Mouse (Mus musculus): ENCODE data around the gene Pxmp4.
A peak's percentile ranks its signal among the peaks of the same experiment; 100 is the strongest.

Pxmp4 gene

DNA sequence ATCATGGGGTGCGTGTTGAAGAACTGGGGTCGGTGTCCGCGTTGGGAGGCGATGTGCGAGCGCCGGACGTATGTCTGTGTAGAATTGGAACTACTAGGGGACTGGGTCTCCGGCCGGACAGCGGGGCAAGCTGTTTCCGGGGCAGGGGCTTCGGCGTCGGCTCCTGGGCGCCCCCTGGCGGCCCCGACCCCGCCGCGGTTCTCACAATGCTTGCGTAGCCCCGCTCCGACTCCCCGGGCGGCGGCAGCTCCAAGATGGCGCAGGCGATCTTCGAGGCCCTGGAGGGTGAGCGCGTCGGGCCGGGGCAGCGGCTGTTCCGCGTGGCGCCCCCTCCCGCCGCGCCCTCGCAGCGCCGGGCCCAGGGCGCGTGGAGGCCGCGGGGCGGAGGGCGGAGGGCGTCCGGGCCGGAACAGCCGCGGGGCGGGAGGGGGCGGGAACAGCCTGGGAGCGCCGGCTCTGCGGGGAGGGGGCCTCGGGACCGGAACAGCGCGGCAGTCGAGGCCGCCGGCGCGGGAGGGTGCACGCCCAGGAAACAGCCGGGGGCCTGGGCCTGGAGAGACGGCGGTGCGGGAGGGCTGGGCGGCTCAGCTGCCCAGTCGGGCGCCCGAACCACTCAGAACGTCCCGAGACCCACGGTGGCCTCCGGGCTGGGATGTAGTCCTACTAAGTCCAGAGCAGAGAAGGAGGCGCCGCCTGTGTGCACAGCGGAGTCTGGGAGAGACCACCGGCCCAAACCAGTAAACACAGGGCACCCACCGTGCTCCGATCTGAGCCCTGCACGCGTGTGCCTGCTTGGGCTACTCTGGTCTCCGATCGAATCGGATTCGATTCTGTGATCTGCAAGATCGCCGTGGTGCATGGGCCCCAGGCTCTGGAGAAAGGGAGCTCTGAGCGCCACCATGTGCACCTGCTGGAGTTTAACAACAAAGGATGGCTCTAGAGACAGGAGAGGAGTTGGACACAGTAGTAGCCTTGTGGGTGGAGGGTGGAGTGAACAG, 9.9 kb upstream of the Pxmp4 start, which contains the start of the genes Zfp341 and 4930519P11Rik:
TSS of gene Zfp341 (plus strand) at position 180 of the 998 bp plus-strand sequence.
TSS of gene 4930519P11Rik (minus strand) at position 320 of the 998 bp plus-strand sequence.
- peak; percentile 92 for DNase-seq (ENCODE audit: low read depth)

DNA sequence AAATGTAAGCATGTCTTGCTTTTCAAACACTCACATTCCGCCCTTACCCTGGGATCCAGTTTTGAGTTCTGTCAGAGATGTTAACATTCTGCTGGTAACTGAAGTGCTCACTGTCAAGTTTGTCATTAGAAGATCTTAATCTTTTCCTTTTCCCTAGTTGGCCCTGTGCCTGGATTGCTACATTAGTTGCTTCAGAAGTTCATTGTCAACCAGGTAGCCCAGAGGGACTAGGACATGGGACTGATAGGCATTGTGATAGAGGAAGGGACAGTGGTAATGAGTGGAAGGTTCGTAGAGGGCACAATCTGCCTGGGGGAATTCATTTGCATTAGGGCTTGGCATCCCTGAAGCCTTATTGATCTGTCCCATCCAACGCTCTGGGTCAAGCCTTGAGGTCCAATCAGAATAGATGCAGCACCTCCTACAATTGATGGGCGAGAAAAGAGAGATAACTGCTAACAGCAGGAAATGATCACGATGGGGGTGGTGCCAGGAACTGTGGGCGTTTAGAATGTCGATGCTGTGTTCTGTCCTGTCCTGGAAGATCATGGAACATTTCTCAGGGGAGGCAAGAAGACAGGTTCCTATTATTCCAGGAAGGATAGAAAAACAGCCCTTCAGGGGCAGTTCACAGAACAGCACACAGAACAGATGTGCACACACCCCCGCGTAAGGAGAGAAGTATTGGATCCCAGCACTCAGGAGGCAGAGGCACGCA, 5.7 kb upstream of the Pxmp4 start:
- peak; percentile 24 for DNase-seq (ENCODE audit: low read depth)

- no peak for DNase-seq (ENCODE audit: low read depth)
Observed at GRCm38 (mm10) chr2:154606965-154607364, 3.5 kb upstream of the Pxmp4 start.

DNA sequence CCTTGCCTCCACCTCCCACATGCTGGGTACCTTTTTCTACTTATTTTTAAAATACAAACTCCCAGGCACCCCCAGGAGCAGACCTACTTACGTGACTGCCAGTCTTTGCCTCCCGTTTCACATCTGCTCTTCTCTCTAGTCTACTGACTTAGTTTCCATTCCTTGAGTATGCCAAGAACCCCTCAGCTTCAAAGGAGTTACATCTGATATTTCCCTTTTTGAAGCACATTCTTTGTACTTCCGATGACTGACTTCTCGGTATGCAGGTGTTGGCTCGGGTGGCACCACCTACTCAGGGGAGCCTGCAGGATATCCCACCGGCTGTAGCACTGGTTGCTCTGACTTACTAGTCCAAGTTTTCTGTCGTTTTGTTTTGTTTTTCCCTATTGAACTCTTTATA, 648 bp upstream of the Pxmp4 start:
- DNase-seq (ENCODE audit: low read depth), result no peak

GRCm38 (mm10) chr2:154603007-154603637, 386 bp downstream of the Pxmp4 start:
- DNase-seq (ENCODE audit: low read depth), result no peak

GRCm38 (mm10) chr2:154601324-154601723, 2.2 kb downstream of the Pxmp4 start:
- DNase-seq (ENCODE audit: low read depth), result no peak

DNA sequence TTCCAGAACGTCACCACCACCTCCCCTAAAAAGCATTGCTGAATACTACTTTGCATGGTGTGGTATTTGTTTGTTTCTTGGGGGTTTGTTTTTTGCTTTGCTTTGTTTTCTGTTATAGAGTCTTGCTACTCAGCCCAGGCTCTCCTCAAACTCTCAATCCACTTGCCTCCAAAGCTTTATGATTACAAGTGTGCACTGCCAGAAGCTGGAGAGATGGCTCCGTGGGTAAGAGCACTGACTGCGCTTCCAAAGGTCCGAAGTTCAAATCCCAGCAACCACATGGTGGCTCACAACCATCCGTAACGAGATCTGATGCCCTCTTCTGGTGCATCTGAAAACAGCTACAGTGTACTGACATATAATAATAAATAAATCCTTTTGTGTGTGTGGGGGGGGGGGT, 2.9 kb downstream of the Pxmp4 start:
- no peak for DNase-seq (ENCODE audit: low read depth)

- DNase-seq (ENCODE audit: low read depth), result no peak
Observed at GRCm38 (mm10) chr2:154597399-154597798, 6.1 kb downstream of the Pxmp4 start.

DNA sequence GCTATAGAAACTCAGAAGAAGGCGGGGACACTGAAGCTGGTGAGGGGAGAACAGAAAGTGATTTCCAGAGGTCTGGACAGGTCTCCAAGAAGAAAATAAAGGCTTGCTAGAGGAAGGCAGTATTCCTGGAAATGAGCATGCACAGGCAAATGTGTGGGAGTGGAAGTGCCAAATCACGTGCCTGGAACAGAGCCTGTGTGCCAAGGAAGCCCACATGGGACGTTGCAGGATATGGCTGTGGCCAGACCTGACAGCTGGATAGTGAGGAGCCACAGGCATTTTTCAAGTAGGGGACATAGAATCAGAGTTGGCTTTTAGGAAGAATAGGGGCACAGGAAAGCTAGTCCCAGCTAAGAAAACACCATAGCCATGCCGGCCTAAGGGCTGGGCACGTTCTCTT, 7.7 kb downstream of the Pxmp4 start:
- no peak for DNase-seq (ENCODE audit: low read depth)

DNA sequence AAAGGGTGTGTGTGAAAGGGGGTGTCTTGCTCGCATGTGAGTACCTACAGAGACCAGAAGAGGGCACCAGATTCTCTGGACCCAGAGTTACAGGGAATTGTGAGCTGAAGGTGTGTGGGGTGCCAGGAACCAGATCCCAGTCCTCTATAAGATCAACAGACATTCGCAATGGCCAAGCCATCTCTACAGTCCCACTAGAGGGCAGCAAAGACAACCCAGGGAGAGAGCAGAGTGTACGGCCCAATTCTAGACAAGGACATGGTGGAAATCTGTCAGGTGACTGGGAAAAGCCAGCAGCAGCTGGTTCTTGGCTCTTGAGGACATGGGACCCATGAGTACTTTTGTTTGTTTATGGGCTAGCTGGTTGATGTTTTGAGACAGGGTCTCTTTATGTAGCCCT, 10.5 kb downstream of the Pxmp4 start:
- DNase-seq (ENCODE audit: low read depth), result peak; percentile 62

GRCm38 (mm10) chr2:154591239-154591638, 12.3 kb downstream of the Pxmp4 start:
- no peak for DNase-seq (ENCODE audit: low read depth)

- DNase-seq (ENCODE audit: low read depth), result no peak
Observed at GRCm38 (mm10) chr2:154589051-154589450, 14.5 kb downstream of the Pxmp4 start.

DNA sequence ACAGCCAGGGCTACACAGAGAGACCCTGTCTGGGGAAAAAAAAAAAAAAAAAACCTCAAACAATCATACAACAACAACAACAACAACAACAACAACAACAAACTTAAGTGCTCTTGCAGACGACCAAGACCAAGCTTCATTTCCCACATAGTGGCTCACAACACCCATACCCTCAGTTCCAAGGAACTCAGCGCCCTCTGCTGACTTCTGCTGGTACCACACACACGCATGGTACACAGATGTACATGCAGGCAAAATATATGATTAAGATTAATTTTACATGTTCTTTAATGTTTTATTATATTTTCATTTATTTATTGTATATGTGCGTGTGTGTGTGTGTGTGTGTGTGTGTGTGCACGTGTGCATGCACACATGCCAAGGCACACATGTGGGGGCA, 17.1 kb downstream of the Pxmp4 start:
- peak; percentile 75 for DNase-seq (ENCODE audit: low read depth)

DNA sequence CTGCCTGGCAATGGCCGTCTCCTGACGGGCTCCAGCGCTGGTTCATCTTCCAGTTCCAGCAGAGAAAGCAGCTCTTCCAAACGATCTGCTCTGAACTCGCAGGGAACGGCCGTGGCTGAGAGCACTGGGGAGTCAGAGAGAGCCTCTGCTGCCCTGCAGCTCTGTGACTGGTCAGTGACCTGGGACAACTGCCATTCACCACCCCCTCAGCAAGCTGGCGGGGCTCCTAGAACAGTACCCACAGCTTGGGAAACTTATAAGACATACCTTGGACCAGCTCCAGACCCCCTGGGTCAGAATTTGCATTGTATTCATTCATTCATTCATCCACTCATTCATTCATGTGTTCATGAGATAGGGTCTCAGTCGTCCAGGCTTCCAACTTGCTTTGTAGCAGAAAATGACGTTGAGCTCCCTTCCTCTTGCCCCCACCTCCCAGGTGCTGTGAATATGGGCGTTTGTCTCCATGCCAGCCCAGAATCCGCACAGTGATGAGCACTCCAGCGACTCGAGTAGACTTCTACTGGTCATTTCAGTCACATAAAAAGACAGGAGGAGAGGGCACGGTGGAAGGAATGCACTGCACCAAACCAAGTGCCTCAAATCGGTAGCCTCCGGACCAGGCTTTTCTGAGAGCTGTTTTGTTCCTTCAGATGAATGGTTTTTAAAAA, 18.4 kb downstream of the Pxmp4 start:
- DNase-seq (ENCODE audit: low read depth), result no peak

GRCm38 (mm10) chr2:154583906-154584872, 19.3 kb downstream of the Pxmp4 start:
- DNase-seq (ENCODE audit: low read depth), result peak; percentile 73

DNA sequence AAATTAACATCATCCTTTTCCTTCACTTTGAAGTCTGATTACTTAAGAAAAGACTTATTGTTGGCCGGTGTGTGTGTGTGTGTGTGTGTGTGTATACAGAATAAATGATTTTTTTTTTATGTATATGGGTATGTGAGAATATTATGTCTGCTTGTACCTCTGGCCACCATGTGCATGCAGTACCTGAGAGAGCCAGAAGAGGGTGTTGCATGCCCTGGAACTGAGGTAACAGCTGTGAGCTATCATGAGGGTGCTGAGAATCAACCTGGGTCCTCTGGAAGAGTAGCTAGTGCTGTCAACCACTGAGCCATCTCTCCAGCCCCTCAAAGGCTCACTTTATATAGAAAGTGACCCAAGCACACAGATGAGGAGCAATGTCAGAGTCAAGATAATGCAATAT, 22.1 kb downstream of the Pxmp4 start:
- no peak for DNase-seq (ENCODE audit: low read depth)

DNA sequence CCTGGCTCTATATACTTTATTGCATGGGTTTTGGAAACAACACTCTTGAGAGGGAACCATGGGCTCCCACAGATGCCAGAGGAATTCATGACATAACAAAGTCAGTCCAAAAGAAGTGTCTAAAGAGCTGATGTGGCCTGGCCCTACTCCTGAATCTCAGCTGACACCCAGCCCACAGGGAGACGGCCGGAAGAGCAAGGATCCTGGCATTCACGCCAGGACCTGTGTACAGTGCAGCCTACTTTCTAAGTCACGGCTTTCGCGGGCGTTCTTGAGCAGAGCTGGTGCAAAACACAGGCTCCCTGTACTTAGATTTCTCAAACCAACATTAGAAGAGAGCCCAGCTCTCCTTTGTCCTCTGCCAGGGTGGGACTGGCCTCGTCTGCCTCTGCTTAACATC, 22.9 kb downstream of the Pxmp4 start:
- DNase-seq (ENCODE audit: low read depth), result no peak

DNA sequence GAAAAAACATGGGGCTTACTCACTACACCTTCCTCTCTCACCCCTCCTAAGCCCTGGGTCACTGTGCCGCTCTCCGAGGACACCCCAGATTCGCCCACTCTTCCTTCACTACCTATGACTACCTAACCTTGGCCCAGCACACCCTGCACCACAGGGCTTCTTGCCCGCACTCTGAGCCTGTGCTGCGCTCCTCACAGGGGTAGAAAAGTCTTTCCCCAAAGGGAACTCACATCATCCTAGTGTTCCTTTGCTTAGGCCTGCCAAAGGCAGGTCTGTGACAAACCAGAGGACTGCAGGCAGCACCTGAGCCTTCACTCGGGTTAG, 25.8 kb downstream of the Pxmp4 start:
- no peak for DNase-seq (ENCODE audit: low read depth)

DNA sequence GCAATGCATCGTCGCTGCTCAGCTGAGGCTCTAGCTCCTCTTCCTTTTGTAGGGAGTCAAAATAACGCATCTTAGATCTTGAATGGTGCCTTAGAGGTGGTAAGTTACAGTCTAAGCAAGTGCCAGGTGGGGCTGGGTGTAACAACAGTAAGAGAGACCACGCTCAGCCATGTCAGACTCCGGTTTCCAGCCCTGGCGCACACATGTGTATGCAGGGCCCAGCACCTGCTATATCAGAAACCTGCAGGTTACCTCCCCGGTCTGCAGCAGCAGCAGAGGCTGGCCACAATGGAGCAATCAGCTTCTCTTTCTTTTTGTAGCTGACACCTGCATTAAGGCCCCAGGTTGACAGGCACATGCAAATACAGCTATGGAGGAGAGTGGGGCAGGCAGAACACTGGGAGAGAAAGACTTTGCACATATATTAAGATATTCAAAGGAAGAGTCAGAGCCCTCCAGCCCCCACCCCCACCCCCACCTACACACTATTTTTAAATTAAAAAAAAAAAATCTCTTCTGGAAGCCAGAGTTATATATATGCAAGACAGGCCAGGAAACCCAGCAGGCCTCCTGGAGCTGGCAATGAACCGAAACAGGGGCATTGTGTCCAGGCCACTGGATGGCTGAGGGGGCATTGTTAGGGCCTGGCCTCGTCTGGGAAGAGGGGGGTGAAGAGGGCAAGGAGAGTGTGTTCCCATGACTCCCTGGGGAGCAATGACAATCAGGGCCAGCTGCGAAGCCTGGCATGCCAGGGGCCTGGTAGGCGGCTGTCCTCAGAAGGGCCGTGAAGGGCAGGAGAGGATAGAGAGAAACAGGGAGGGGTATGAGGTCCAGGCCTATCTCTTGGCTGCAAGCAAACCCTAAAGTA, 26.4 kb downstream of the Pxmp4 start:
- no peak for DNase-seq (ENCODE audit: low read depth)

DNA sequence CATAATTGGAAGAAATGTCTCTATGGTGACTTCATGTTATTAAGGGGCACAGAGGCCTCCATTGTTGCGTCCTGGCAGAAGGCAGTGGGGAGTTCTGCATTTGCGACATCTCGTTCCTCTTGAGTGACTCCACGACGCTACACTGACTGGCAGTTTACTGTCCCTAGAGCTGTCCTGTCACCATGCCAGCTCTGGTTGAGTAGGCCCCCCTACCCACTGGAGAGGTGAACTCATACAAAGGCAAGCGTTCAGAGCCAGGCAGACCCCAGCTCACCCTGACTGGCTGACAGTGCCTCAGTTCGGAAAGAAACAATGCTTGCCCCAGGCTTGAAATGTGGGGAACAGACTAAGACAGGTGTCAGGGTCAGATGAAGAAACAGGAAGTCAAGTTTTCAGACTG, 29.2 kb downstream of the Pxmp4 start:
- peak; percentile 18 for DNase-seq (ENCODE audit: low read depth)

All from 416B (cell line).